Mouse (Mus musculus) embryonic fibroblast, embryonic 13.5 days (primary cell): Measurements from ENCODE around the gene Tmem108. TPM values are rescaled to one million over a fixed set of nuclear protein-coding genes. Genes with fewer than 3 reads are reported as not detected.

Experiments
- H3K27ac ChIP-seq: 2 replicates; pipeline ENCODE4 v1.5.1; 2012; ENCODE audit warnings: low read length, control low read depth, inconsistent platforms; ENCODE audit not compliant: insufficient read depth
- H3K4me1 ChIP-seq: 2 replicates; pipeline ENCODE4 v1.6.1; 2011; ENCODE audit warnings: low read length; ENCODE audit not compliant: control insufficient read depth, insufficient read depth
- H3K4me3 ChIP-seq: 2 replicates; pipeline ENCODE4 v1.5.1; 2011; ENCODE audit warnings: mild to moderate bottlenecking, control low read depth, low read length; ENCODE audit not compliant: insufficient read depth
- CTCF ChIP-seq: IDR thresholded peaks from 2 replicates; pipeline ENCODE4 v1.5.1; 2011; ENCODE audit warnings: mild to moderate bottlenecking, control low read depth, low read length, moderate library complexity, borderline replicate concordance; ENCODE audit not compliant: insufficient read depth
- POLR2A ChIP-seq: IDR thresholded peaks from 2 replicates; pipeline ENCODE4 v1.6.1; 2011; ENCODE audit warnings: low read depth, mild to moderate bottlenecking, control low read depth, low read length, moderate library complexity
- polyA plus RNA-seq: library from polyadenylated mRNA; stranded (reverse); fragments of >200 nt; gene quantifications from 2 replicates; pipeline ENCODE4 v1.2.4, GENCODE M21; 2011; ENCODE audit warnings: low read depth; ENCODE audit not compliant: missing spikeins, insufficient read length

Gene Tmem108
- polyA plus RNA-seq, 1 experiment, result 2.6 TPM

DNA sequence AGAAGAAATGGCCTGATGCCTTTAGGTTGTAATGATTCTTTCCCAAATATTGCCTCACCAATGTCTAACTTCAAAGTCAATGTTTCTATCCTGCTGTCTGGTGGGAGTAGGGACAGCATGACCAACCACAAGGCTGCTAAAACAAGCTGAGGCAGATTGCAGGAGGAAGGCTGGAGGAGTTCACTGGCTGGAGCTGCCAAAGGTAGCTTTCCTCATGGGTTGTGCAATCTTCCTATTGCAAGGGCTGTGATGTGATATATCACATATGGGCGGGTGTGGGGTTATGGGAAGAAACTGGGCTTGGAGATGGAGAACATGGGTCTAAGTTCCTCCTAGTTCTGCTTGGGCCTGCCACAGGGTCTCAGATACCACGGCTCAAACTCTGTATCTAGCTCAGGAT is 163.8 kb downstream of the Tmem108 start:
- H3K27ac ChIP-seq, result no peak overlapping the region
- no peak for TF ChIP-seq CTCF
- no peak for TF ChIP-seq POLR2A
- no peak overlapping the region for H3K4me3 ChIP-seq
- no peaks in the 10 kb centered on the region for H3K4me1 ChIP-seq

- no peak overlapping the region for H3K27ac ChIP-seq
- H3K4me3 ChIP-seq, result no peak overlapping the region
- H3K4me1 ChIP-seq, result no peaks in the 10 kb centered on the region
- TF ChIP-seq POLR2A, result no peak
- no peak for TF ChIP-seq CTCF
Measured at GRCm38 (mm10) chr9:103595190-103595837, 166.3 kb downstream of the Tmem108 start.

- TF ChIP-seq POLR2A (no peak), CTCF (no peak)
- no peaks in the 10 kb centered on the region for H3K4me1 ChIP-seq
- H3K4me3 ChIP-seq, result no peak overlapping the region
- no peak overlapping the region for H3K27ac ChIP-seq
Measured at GRCm38 (mm10) chr9:103594423-103595189, 167.0 kb downstream of the Tmem108 start.

DNA sequence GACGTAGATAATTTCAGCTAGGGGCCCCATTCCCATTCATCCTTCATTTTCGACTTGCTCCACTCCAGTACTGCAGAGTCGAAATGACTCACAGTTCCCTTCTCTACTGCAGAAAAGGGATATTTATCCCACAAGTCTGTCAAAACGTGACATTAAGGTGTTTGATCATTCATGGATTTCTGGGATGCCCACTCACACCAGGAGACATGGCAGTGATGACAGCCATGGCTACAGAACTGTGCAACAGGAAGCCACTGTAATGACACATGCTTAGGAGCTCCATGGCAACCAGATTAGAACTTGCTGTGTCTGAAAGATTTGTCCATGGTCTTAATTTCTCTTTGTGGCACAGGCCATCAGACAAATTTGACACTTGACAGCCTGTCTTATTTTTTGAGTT is 168.6 kb downstream of the Tmem108 start:
- H3K4me1 ChIP-seq, result no peaks in the 10 kb centered on the region
- TF ChIP-seq CTCF, result no peak
- no peak for TF ChIP-seq POLR2A
- H3K27ac ChIP-seq, result no peak overlapping the region
- no peak overlapping the region for H3K4me3 ChIP-seq

DNA sequence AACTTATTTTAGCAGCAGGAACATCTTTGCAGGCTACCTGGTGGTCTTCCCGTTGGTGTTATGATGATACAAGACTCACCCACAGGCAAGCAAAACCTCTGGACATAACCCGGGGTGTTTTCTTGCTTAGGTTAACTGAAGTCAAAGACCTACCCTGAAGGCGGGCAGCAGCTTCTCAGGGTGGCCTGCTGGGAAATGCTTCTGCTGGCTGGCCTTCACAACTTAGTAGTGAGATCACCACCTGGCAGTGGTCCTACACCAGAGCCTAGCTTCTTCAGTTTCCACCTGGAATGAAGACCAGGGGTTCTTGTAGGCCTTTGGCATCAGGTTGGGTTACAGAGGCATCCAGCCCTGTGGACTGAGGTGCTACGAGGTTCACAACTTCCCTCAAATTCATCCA is 169.7 kb downstream of the Tmem108 start:
- no peak overlapping the region for H3K27ac ChIP-seq
- TF ChIP-seq POLR2A (no peak), CTCF (no peak)
- H3K4me1 ChIP-seq, result no peaks in the 10 kb centered on the region
- H3K4me3 ChIP-seq, result no peak overlapping the region

- no peak overlapping the region for H3K27ac ChIP-seq
- no peak overlapping the region for H3K4me3 ChIP-seq
- no peaks in the 10 kb centered on the region for H3K4me1 ChIP-seq
- TF ChIP-seq CTCF (no peak), POLR2A (no peak)
Measured at GRCm38 (mm10) chr9:103590801-103591200, 170.8 kb downstream of the Tmem108 start.

- TF ChIP-seq CTCF (no peak), POLR2A (no peak)
- no peaks in the 10 kb centered on the region for H3K4me1 ChIP-seq
- H3K27ac ChIP-seq, result no peak overlapping the region
- no peak overlapping the region for H3K4me3 ChIP-seq
Measured at GRCm38 (mm10) chr9:103584865-103585264, 176.8 kb downstream of the Tmem108 start.

- H3K27ac ChIP-seq, result no peak overlapping the region
- no peaks in the 10 kb centered on the region for H3K4me1 ChIP-seq
- no peak overlapping the region for H3K4me3 ChIP-seq
- TF ChIP-seq POLR2A (no peak), CTCF (no peak)
Measured at GRCm38 (mm10) chr9:103582249-103582961, 179.2 kb downstream of the Tmem108 start.

GRCm38 (mm10) chr9:103580621-103581020 is 181.0 kb downstream of the Tmem108 start:
- no peaks in the 10 kb centered on the region for H3K4me1 ChIP-seq
- H3K27ac ChIP-seq, result no peak overlapping the region
- TF ChIP-seq CTCF (no peak), POLR2A (no peak)
- H3K4me3 ChIP-seq, result no peak overlapping the region

DNA sequence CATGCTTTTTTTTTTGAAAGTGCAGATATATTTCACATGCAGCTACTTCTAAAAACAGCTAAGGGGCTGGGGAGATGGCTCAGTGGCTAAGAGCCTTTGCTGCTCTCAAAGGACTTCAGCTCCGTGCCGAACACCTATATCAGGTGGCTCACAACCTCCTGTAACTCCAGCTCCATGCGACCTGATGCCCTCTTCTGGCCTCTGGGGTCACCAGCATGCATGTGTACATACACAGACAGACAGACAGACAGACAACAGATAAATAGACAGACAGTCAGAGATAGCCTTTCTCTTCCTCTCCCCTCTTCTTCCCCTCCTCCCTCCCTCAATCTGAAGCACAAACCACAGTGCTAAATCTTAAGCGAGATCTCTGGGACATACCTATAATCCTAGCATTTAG is 181.5 kb downstream of the Tmem108 start:
- Histone ChIP-seq H3K4me1 (no peaks in the 10 kb centered on the region), H3K4me3 (no peak overlapping the region), H3K27ac (no peak overlapping the region)

More for the DNA sequence above, 181.5 kb downstream of the Tmem108 start:
- no peak for TF ChIP-seq CTCF
- no peak for TF ChIP-seq POLR2A
